Mouse (Mus musculus): Measurements from ENCODE around the gene Osbp. TPM values are rescaled to one million over a fixed set of nuclear protein-coding genes. Genes with fewer than 3 reads are reported as not detected.
A peak's percentile ranks its signal among the peaks of the same experiment; 100 is the strongest.

Osbp gene
- polyA plus RNA-seq, 1 experiment from 2014 or later: 5.0 TPM

DNA sequence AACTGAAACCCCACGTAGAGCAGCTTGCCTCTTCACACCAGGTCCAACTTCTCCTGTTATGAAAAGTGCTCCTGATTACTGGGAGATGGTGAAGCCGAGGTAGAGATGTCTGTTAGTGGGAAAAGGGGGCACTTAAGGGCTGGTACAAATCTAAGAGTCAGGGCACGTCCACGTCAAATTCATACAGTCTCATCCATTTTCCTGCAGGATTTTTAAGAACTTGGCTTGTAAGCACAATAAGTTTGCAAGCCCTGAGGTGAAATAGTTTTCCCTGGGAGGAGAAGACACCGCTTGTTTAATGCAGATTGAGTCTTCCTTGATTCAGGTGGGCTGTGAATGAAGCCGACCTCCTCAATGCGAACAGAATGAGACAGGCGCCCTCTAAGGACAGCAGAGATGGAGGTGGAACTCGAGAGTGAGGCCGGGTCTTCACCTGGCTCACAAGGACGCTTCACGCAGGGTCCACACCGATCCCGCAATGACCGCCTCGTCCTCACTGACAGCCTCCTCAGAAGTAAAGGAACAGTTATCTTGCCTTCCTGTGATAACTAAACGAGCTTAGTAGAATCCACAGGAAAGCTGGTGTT, 40.7 kb downstream of the Osbp start:
- H3K36me3 ChIP-seq: no peaks in the 10 kb centered on the region
- peak overlapping the region; percentile 68 for H3K4me3 ChIP-seq
- no peaks in the 10 kb centered on the region for H3K27me3 ChIP-seq
- under 1% methylated on average over 17 of the region's 17 CpGs for WGBS
- no peaks in the 10 kb centered on the region for H3K9me3 ChIP-seq
- H3K4me1 ChIP-seq: peaks cover 29% of the 10 kb centered on the region
- peak overlapping the region; percentile 72 for H3K4me2 ChIP-seq
- H3K27ac ChIP-seq: peak overlapping the region; percentile 73
- H3K9ac ChIP-seq: peak overlapping the region; percentile 70
- no peak for ATAC-seq (ENCODE audit: insufficient number of reproducible peaks, insufficient read depth, low FRiP score, low TSS enrichment, low read depth)

DNA sequence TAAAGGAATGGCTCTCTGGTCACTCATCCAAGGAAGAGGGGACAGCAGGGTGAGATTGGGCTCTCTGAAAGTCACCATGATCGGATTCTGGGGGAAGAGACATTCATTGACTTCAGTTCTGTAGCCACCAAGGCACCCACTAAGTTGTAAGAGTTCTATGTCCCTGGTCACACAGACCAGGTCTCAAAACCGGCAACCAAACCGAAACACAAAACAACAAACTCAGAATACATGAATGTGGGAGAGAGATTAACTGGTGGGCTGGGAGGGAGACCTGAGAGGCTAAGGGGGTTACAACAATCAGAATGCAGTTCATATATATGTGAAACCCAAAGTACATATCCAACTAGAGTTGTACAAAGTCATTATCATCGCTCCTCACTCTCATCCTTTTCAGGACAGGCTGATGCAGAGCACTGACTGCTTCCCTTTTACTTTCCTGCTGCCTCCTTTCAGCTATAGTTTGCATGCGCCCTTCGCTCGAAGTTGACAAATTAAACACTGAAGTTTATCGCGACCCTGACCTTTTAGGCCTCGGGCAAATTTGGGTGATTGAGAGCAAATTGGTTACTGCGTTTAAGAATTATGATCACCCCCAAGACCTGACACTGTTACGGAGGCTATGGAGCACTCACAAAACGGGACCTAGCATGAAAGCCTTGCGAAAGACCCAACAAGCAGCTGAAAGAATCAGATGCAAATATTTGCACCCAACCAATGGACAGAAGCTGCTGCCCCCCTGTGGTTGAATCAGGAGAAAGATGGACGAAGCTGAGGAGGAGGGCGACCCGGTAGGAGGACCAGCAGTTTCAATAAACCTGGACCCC, 41.6 kb downstream of the Osbp start:
- no peak for ATAC-seq (ENCODE audit: insufficient number of reproducible peaks, insufficient read depth, low FRiP score, low TSS enrichment, low read depth)
- Histone ChIP-seq H3K9ac (peak overlapping the region; percentile 28; the same call in 1 of the 2 replicates), H3K9me3 (no peaks in the 10 kb centered on the region), H3K4me3 (peak overlapping the region; percentile 68), H3K36me3 (no peaks in the 10 kb centered on the region), H3K27ac (no peak overlapping the region), H3K4me1 (peaks cover 27% of the 10 kb centered on the region), H3K27me3 (no peaks in the 10 kb centered on the region), H3K4me2 (peak overlapping the region; percentile 72)
- 10% methylated on average over 17 of the region's 17 CpGs for WGBS

DNA sequence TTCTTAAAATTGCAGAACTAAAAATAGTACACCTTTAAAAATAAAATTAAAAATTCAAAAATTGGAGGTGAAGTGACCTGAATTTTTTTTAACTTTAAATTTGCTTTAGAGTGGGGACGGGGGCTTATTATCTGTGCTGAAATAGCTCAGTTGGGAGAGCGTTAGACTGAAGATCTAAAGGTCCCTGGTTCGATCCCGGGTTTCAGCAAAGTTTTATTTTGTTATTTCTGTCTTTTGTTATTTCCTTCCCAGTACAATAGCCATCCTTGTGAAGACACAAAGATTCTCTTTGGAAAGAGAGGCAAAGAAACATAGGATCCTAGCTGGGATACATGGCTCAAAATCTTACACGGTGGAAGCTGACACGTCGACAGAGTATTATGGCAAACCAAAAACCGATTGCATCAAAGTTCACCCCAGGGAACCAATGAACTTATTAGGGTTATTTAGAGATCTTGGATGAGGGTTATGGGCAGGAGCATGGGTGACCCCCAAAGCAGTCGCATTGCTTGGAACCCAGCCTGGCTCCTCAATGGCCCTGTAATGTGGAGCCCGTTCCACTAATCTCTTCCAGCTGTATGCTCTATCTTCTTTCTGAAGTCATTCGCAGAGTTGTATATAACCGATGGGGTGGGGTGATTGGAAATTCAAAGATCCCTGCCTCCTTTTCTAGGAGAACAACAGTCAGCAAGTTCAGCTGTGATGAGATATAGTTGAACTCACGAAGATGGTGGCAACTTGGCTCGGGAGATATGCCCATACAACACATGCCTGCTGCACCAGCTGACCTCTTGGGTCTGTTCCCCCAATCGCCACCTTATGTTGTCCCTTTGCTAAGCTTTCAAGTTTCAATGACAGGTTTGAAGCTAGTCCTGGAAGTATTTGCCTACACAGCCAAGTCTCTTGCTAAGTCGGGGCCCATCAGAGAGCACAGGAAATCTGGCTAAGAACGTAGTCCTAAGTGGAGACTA, 43.0 kb downstream of the Osbp start:
- Histone ChIP-seq H3K36me3 (no peaks in the 10 kb centered on the region), H3K9ac (no peak overlapping the region), H3K9me3 (no peaks in the 10 kb centered on the region), H3K4me2 (peak overlapping the region; percentile 72), H3K27me3 (no peaks in the 10 kb centered on the region), H3K4me1 (peaks cover 19% of the 10 kb centered on the region), H3K4me3 (peak overlapping the region; percentile 69), H3K27ac (peak overlapping the region; percentile 44; the same call in 1 of the 2 replicates)
- WGBS: 15% methylated on average over 17 of the region's 17 CpGs
- ATAC-seq (ENCODE audit: insufficient number of reproducible peaks, insufficient read depth, low FRiP score, low TSS enrichment, low read depth): no peak

DNA sequence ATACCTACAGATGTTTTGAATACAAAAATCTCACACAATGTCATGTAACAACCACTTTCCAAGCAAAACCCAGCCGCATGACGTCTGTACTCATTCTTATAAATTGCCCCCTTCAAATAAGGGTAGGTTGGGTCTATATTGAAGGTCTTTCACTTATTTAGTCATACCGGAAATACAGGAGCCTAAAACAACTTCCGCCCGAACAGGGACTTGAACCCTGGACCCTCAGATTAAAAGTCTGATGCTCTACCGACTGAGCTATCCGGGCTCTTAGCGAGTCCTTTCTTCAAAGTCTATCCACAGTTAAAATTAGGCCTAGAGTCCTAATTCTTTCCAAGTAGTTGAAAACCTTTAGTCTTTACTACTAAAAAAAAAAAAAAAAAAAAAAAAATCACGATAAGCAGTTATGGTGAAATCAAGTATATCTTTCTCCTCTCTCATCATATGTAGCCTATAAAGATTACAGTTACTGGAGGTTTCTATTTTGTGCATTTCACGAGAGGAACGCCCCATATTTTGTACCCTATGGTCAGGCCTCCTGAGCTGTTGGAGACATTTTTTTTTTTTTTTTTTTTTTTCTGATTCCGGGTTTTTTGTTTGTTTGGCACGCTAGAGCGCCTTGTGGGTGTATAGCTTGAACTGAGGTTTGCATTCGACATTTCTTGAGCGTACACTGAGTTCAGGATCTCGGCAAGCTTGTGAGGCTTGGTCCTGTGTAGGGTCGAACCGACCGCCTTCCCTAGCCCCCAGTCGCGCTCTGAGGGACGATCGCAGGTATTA, 44.0 kb downstream of the Osbp start:
- peak overlapping the region; percentile 84 for H3K9ac ChIP-seq
- H3K9me3 ChIP-seq: no peaks in the 10 kb centered on the region
- peaks cover 13% of the 10 kb centered on the region for H3K4me1 ChIP-seq
- peak overlapping the region; percentile 67 for H3K4me2 ChIP-seq
- H3K4me3 ChIP-seq: peak overlapping the region; percentile 69
- no peaks in the 10 kb centered on the region for H3K36me3 ChIP-seq
- H3K27me3 ChIP-seq: no peaks in the 10 kb centered on the region
- WGBS: under 1% methylated on average over 24 of the region's 24 CpGs
- no peak for ATAC-seq (ENCODE audit: insufficient number of reproducible peaks, insufficient read depth, low FRiP score, low TSS enrichment, low read depth)
- H3K27ac ChIP-seq: peak overlapping the region; percentile 90

DNA sequence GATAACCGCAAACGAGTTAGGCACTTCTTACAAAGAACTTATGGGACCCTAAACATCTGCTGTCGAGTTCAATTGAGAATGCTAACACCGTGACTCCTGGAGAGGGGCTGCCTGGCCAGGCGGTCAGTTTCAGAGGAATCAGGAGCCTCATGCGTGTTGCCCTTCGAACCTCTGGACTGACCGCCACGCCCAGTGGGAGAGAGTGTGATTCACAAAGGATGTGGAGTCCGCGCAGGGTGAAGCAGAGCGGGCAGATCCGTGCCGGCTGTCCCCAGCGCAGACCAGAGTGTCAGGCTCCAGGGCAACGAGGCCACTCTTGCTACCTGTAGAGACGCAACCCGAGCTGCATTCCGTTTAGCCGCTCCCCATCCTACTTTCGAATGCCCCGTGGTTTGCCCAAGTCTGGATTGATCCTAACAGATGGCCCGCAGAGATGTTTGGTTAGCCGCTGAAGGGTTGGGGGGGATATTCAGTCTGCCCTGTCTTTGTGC, 44.6 kb downstream of the Osbp start:
- no peak for ATAC-seq (ENCODE audit: insufficient number of reproducible peaks, insufficient read depth, low FRiP score, low TSS enrichment, low read depth)
- Histone ChIP-seq H3K27me3 (no peaks in the 10 kb centered on the region), H3K36me3 (no peaks in the 10 kb centered on the region), H3K4me2 (peak overlapping the region; percentile 67), H3K9ac (peak overlapping the region; percentile 84), H3K4me1 (peaks cover 11% of the 10 kb centered on the region; the same call in 1 of the 2 replicates), H3K4me3 (peak overlapping the region; percentile 69), H3K9me3 (no peaks in the 10 kb centered on the region), H3K27ac (peak overlapping the region; percentile 90)
- under 1% methylated on average over 24 of the region's 24 CpGs for WGBS

DNA sequence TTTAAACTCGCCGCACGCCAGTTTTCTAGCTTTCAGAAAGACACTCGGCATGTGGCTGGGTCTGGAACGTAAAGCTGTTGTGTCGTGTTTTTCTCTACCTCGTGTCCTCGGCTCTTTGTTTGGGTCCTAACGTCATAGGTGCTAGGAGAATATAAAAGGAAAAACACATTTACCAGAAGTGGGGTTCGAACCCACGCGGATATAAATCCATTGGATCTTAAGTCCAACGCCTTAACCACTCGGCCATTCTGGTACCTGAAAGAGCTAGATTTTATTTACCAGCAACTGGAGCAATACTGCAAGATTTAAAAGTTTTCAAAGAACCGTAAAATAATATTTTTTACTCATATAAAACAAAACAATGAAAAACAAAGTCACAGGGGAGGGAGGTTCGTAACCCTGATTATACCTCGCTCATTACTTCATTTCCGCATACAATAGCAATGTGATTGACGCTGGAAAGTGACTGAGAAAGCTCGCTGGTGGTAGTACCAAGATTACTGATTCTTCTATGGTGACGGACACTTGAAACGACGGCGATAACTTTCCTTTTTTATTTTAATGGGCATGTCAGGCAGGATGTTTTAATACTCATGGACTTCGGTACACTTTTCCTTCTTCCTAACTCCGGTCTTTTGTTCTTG, 45.3 kb downstream of the Osbp start:
- peak overlapping the region; percentile 90 for H3K27ac ChIP-seq
- H3K36me3 ChIP-seq: no peaks in the 10 kb centered on the region
- H3K4me2 ChIP-seq: peak overlapping the region; percentile 67
- peaks cover 11% of the 10 kb centered on the region; the same call in 1 of the 2 replicates for H3K4me1 ChIP-seq
- peak; percentile 40; the same call in 1 of the 2 replicates for ATAC-seq (ENCODE audit: insufficient number of reproducible peaks, insufficient read depth, low FRiP score, low TSS enrichment, low read depth)
- H3K4me3 ChIP-seq: peak overlapping the region; percentile 69
- WGBS: under 1% methylated on average over 26 of the region's 26 CpGs
- H3K27me3 ChIP-seq: no peaks in the 10 kb centered on the region
- H3K9me3 ChIP-seq: no peaks in the 10 kb centered on the region
- peak overlapping the region; percentile 84 for H3K9ac ChIP-seq

DNA sequence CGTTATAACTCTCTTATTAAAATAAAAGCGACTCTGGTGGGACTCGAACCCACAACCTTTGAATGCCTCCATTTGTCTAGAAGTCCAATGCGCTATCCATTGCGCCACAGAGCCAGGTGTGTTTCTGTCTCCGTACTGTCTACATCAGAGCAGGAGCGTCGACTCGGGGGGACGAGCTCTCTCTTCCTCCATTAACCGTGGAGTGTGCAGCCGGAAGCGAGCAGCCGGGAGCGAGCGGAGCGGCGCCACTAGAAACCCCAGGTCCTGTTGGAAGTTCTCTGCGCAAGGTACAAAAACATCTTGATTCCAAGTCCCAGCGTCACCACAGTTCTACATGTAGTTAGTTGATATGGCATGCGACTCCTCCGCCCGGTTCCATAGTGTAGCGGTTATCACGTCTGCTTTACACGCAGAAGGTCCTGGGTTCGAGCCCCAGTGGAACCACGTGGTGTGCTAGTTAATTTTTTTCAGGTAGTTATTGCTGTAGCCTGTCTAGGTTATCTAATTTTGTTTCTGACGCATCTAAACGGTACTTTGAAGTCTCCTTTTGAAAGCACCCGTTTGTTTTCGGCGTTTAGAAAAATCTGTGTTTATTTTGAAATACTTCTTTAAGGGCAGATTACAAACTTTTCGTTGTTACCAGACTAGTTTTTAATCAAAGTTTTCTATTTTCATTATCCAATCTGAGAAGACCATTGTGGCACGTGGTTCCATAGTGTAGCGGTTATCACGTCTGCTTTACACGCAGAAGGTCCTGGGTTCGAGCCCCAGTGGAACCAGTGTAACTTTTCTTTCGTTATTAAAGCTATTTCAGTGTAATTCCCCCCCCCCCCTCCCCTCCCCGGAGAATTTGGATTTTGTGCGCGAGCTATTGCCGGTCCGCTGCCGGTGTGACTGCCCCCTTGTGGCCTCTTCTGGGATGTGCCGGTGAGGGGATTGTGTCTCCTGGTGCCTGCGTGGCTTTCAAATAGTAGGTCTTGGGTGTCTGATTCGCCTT, 46.1 kb downstream of the Osbp start:
- ATAC-seq (ENCODE audit: insufficient number of reproducible peaks, insufficient read depth, low FRiP score, low TSS enrichment, low read depth): peak; percentile 84
- WGBS: under 1% methylated on average over 49 of the region's 49 CpGs

DNA sequence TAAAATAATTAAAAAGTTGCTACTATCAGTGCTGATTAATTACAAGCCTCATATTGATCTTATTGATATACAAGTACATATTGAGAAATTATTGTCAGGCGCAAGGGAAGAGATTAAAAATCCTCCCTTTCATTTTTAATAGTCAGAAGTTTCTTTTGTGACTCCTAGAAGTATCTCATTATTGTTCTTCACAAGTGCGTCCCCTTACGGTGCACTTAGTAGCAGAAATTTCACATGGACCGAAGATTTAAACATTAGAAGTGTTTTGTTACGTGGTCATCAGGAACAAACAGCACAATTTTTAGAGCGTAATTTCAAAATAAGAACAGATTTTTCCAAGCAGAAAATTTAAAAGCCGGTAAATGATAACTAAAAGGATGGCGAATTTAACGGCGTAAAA, 46.9 kb downstream of the Osbp start:
- Histone ChIP-seq H3K36me3 (no peaks in the 10 kb centered on the region), H3K4me2 (peak overlapping the region; percentile 67), H3K4me1 (peaks cover 6% of the 10 kb centered on the region; the same call in 1 of the 2 replicates), H3K27me3 (no peaks in the 10 kb centered on the region), H3K4me3 (peak overlapping the region; percentile 69), H3K9ac (peak overlapping the region; percentile 58), H3K9me3 (no peaks in the 10 kb centered on the region), H3K27ac (no peak overlapping the region)
- under 1% methylated on average over 10 of the region's 10 CpGs for WGBS
- ATAC-seq (ENCODE audit: insufficient number of reproducible peaks, insufficient read depth, low FRiP score, low TSS enrichment, low read depth): no peak

More for the DNA sequence above, 46.1 kb downstream of the Osbp start:
- H3K27me3 ChIP-seq: no peaks in the 10 kb centered on the region
- H3K9me3 ChIP-seq: no peaks in the 10 kb centered on the region
- H3K4me2 ChIP-seq: peak overlapping the region; percentile 67
- no peaks in the 10 kb centered on the region for H3K36me3 ChIP-seq
- peaks cover 11% of the 10 kb centered on the region; the same call in 1 of the 2 replicates for H3K4me1 ChIP-seq
- peak overlapping the region; percentile 69 for H3K4me3 ChIP-seq
- H3K9ac ChIP-seq: peak overlapping the region; percentile 64
- peak overlapping the region; percentile 90 for H3K27ac ChIP-seq

DNA sequence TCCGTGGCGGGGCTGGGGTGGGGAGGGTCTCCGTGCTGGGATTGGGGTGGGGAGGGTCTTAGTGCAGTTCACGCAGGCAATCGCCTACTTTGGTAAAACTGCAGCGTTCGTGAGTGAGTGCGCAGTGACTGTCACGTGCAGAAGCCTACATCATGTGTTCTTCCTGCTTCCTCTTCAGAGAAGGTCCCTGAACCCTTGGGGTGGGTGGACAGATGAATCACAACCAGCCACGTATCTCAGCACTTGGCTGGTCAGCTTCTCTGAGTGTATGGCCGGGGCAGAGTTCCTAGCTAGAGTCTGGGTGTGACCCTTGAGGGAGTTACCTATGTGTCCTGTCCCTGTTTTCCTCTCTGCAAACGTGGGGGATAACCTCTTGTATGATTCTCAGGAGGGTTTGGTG, 47.5 kb downstream of the Osbp start:
- no peaks in the 10 kb centered on the region for H3K27me3 ChIP-seq
- under 1% methylated on average over 12 of the region's 12 CpGs for WGBS
- ATAC-seq (ENCODE audit: insufficient number of reproducible peaks, insufficient read depth, low FRiP score, low TSS enrichment, low read depth): no peak
- H3K4me3 ChIP-seq: peak overlapping the region; percentile 69
- no peak overlapping the region for H3K27ac ChIP-seq
- H3K36me3 ChIP-seq: no peaks in the 10 kb centered on the region
- peaks cover 6% of the 10 kb centered on the region; the same call in 1 of the 2 replicates for H3K4me1 ChIP-seq
- peak overlapping the region; percentile 58 for H3K9ac ChIP-seq
- H3K9me3 ChIP-seq: no peaks in the 10 kb centered on the region
- peak overlapping the region; percentile 67 for H3K4me2 ChIP-seq
